ENCODE assay signal across 11 mouse cellular contexts in genomic region chr15:101039651-101040050, GRCm38 (mm10). TPM values are rescaled to one million over a fixed set of nuclear protein-coding genes. Genes with fewer than 3 reads are reported as not detected.
DNase-seq lines count a peak whose midpoint lies in the region; ATAC-seq and TF ChIP-seq lines count a peak whose summit lies in the region.
"Had no signal": no experiment of that assay in that cellular context is flagged by ENCODE, and none has a peak within 500 bp of the region (broad histone marks: within the 10 kb centered on the region; RNA-seq: fewer than 3 reads in every experiment).

No protein-coding gene starts in this region.

- no peak overlapping the region for H3K9ac ChIP-seq in heart, postnatal 0 days (replicated peaks; ENCODE audit: low read depth, low read length)
- no peak overlapping the region for H3K9ac ChIP-seq in heart, embryonic 11.5 days (ENCODE audit: low read depth, low read length)
- no peak overlapping the region for H3K9ac ChIP-seq in neural tube, embryonic 11.5 days (ENCODE audit: low read length)
- H3K9ac ChIP-seq in neural tube, embryonic 15.5 days (replicated peaks), result no peak overlapping the region
- no peak overlapping the region for H3K9ac ChIP-seq in stomach, postnatal 0 days (ENCODE audit: low read length)
- no peak overlapping the region for H3K9ac ChIP-seq in hindbrain, embryonic 12.5 days
- H3K9ac ChIP-seq: lung, embryonic 15.5 days had no signal

- ATAC-seq in heart, postnatal 0 days (ENCODE audit: insufficient read depth, low read depth), result no peak
- no peak for ATAC-seq in heart, embryonic 11.5 days (replicated peaks; ENCODE audit: insufficient number of reproducible peaks, low FRiP score, low TSS enrichment)
- no peak for ATAC-seq in neural tube, embryonic 11.5 days (ENCODE audit: insufficient read depth, low FRiP score, low TSS enrichment)
- no peak for ATAC-seq in neural tube, embryonic 15.5 days (ENCODE audit: low FRiP score)
- no peak for ATAC-seq in stomach, postnatal 0 days (ENCODE audit: low FRiP score, low TSS enrichment)
- ATAC-seq in hindbrain, embryonic 12.5 days (ENCODE audit: low FRiP score), result no peak

- no peaks in the 10 kb centered on the region for H3K9me3 ChIP-seq in heart, postnatal 0 days (replicated peaks; ENCODE audit: control insufficient read depth, low read length)
- H3K9me3 ChIP-seq in heart, embryonic 11.5 days (replicated peaks; ENCODE audit: control insufficient read depth, low read length), result no peaks in the 10 kb centered on the region
- no peaks in the 10 kb centered on the region for H3K9me3 ChIP-seq in neural tube, embryonic 11.5 days (ENCODE audit: control insufficient read depth, low read length)
- no peaks in the 10 kb centered on the region for H3K9me3 ChIP-seq in neural tube, embryonic 15.5 days (replicated peaks)
- no peaks in the 10 kb centered on the region for H3K9me3 ChIP-seq in stomach, postnatal 0 days (ENCODE audit: control insufficient read depth, low read length)
- no peaks in the 10 kb centered on the region for H3K9me3 ChIP-seq in hindbrain, embryonic 12.5 days (replicated peaks)
- H3K9me3 ChIP-seq: lung, embryonic 15.5 days had no signal

- no peaks in the 10 kb centered on the region for H3K4me1 ChIP-seq in heart, postnatal 0 days (ENCODE audit: control insufficient read depth, insufficient read depth)
- no peaks in the 10 kb centered on the region for H3K4me1 ChIP-seq in heart, embryonic 11.5 days (ENCODE audit: control insufficient read depth, insufficient read depth, low read length)
- H3K4me1 ChIP-seq in neural tube, embryonic 11.5 days (ENCODE audit: control insufficient read depth, insufficient read depth, low read length), result no peaks in the 10 kb centered on the region
- H3K4me1 ChIP-seq in neural tube, embryonic 15.5 days, result no peaks in the 10 kb centered on the region; the same call in 1 of the 2 replicates
- H3K4me1 ChIP-seq in embryonic fibroblast, embryonic 13.5 days (ENCODE audit: control insufficient read depth, insufficient read depth, low read length), result no peaks in the 10 kb centered on the region
- H3K4me1 ChIP-seq in stomach, postnatal 0 days (replicated peaks; ENCODE audit: control insufficient read depth, insufficient read depth), result no peaks in the 10 kb centered on the region
- peaks cover 6% of the 10 kb centered on the region; the same call in 1 of the 2 replicates for H3K4me1 ChIP-seq in hindbrain, embryonic 12.5 days

- H3K36me3 ChIP-seq in heart, postnatal 0 days (replicated peaks; ENCODE audit: control insufficient read depth, insufficient read depth, low read length), result no peaks in the 10 kb centered on the region
- H3K36me3 ChIP-seq in heart, embryonic 11.5 days (ENCODE audit: control insufficient read depth, insufficient read depth, low read length), result no peaks in the 10 kb centered on the region
- no peaks in the 10 kb centered on the region for H3K36me3 ChIP-seq in neural tube, embryonic 11.5 days (ENCODE audit: control insufficient read depth, insufficient read depth, low read length)
- peaks cover 49% of the 10 kb centered on the region for H3K36me3 ChIP-seq in neural tube, embryonic 15.5 days
- no peaks in the 10 kb centered on the region for H3K36me3 ChIP-seq in stomach, postnatal 0 days (ENCODE audit: control insufficient read depth, insufficient read depth, low read length)
- peaks cover 41% of the 10 kb centered on the region for H3K36me3 ChIP-seq in hindbrain, embryonic 12.5 days
- H3K36me3 ChIP-seq: lung, embryonic 15.5 days had no signal

- no peak for DNase-seq in heart, postnatal 0 days (ENCODE audit: low spot score)
- peak; percentile 38 for DNase-seq in neural tube, embryonic 11.5 days (ENCODE audit: low spot score)
- peak; percentile 42 for DNase-seq in stomach, postnatal 0 days (ENCODE audit: low spot score)
- DNase-seq in right cerebral cortex, postnatal 36 days (ENCODE audit: low spot score in 2 of 2), result no peak
- DNase-seq: cerebellum, adult 8-10 months had no signal

- H3K27me3 ChIP-seq in heart, postnatal 0 days (ENCODE audit: control insufficient read depth, insufficient read depth, low read length), result peaks cover 64% of the 10 kb centered on the region
- H3K27me3 ChIP-seq in heart, embryonic 11.5 days (ENCODE audit: control insufficient read depth, insufficient read depth, low read length), result peaks cover 60% of the 10 kb centered on the region
- peaks cover 18% of the 10 kb centered on the region for H3K27me3 ChIP-seq in neural tube, embryonic 11.5 days (ENCODE audit: control insufficient read depth, insufficient read depth, low read length)
- H3K27me3 ChIP-seq in neural tube, embryonic 15.5 days (replicated peaks), result peaks cover 15% of the 10 kb centered on the region
- H3K27me3 ChIP-seq in stomach, postnatal 0 days (ENCODE audit: control insufficient read depth, insufficient read depth, low read length), result peaks cover 3% of the 10 kb centered on the region; the same call in 1 of the 2 replicates
- H3K27me3 ChIP-seq in hindbrain, embryonic 12.5 days, result peaks cover 38% of the 10 kb centered on the region

- H3K27ac ChIP-seq in heart, postnatal 0 days (ENCODE audit: low read depth), result no peak overlapping the region
- no peak overlapping the region for H3K27ac ChIP-seq in heart, embryonic 11.5 days (ENCODE audit: low read depth, low read length)
- no peak overlapping the region for H3K27ac ChIP-seq in neural tube, embryonic 11.5 days (ENCODE audit: low read depth, low read length)
- no peak overlapping the region for H3K27ac ChIP-seq in neural tube, embryonic 15.5 days (replicated peaks)
- no peak overlapping the region for H3K27ac ChIP-seq in embryonic fibroblast, embryonic 13.5 days (ENCODE audit: insufficient read depth, low read length)
- H3K27ac ChIP-seq in stomach, postnatal 0 days (replicated peaks), result no peak overlapping the region
- no peak overlapping the region for H3K27ac ChIP-seq in hindbrain, embryonic 12.5 days
- H3K27ac ChIP-seq: lung, embryonic 15.5 days had no signal

- WGBS in heart, postnatal 0 days, result 42% methylated on average over 17 of the region's 17 CpGs
- 32% methylated on average over 17 of the region's 17 CpGs for WGBS in heart, embryonic 11.5 days (ENCODE audit: insufficient replicate concordance)
- 50% methylated on average over 17 of the region's 17 CpGs for WGBS in neural tube, embryonic 11.5 days
- 59% methylated on average over 17 of the region's 17 CpGs for WGBS in neural tube, embryonic 15.5 days
- 55% methylated on average over 17 of the region's 17 CpGs for WGBS in stomach, postnatal 0 days
- WGBS in hindbrain, embryonic 12.5 days, result 55% methylated on average over 17 of the region's 17 CpGs

- H3K4me3 ChIP-seq in heart, postnatal 0 days (ENCODE audit: low read depth, low read length), result no peak overlapping the region
- no peak overlapping the region; the same call in 1 of the 2 replicates for H3K4me3 ChIP-seq in heart, embryonic 11.5 days (ENCODE audit: low read depth, low read length)
- H3K4me3 ChIP-seq in neural tube, embryonic 11.5 days (ENCODE audit: low read depth, low read length), result no peak overlapping the region
- no peak overlapping the region for H3K4me3 ChIP-seq in neural tube, embryonic 15.5 days (replicated peaks)
- no peak overlapping the region for H3K4me3 ChIP-seq in embryonic fibroblast, embryonic 13.5 days (ENCODE audit: insufficient read depth, low read length)
- no peak overlapping the region for H3K4me3 ChIP-seq in stomach, postnatal 0 days (ENCODE audit: low read depth, low read length)
- H3K4me3 ChIP-seq in hindbrain, embryonic 12.5 days, result no peak overlapping the region
- H3K4me3 ChIP-seq: lung, embryonic 15.5 days had no signal

- TF ChIP-seq EP300 in heart, postnatal 0 days (IDR thresholded peaks at IDR 0.05; ENCODE audit: low read depth), result no peak
- no peak for TF ChIP-seq EP300 in stomach, postnatal 0 days (optimal IDR thresholded peaks at IDR 0.05)

- no peak for TF ChIP-seq POLR2A in embryonic fibroblast, embryonic 13.5 days (IDR thresholded peaks at IDR 0.05; ENCODE audit: low read depth, low read length)

- H3K4me2 ChIP-seq in heart, postnatal 0 days (ENCODE audit: low read depth, low read length), result no peak overlapping the region
- H3K4me2 ChIP-seq in heart, embryonic 11.5 days, result no peak overlapping the region
- H3K4me2 ChIP-seq in neural tube, embryonic 11.5 days (ENCODE audit: low read depth), result no peak overlapping the region
- H3K4me2 ChIP-seq in neural tube, embryonic 15.5 days, result no peak overlapping the region
- H3K4me2 ChIP-seq in stomach, postnatal 0 days (replicated peaks; ENCODE audit: low read depth), result 0 out of 2 replicates have a peak overlapping the region, but pooled peaks have one; percentile 31
- no peak overlapping the region for H3K4me2 ChIP-seq in hindbrain, embryonic 12.5 days (replicated peaks)

- peak; percentile 16; the same call in 1 of the 2 replicates for TF ChIP-seq CTCF in heart, postnatal 0 days (IDR thresholded peaks at IDR 0.05; ENCODE audit: low read depth)
- peak; percentile 44; the same call in 1 of the 2 replicates for TF ChIP-seq CTCF in embryonic fibroblast, embryonic 13.5 days (IDR thresholded peaks at IDR 0.05; ENCODE audit: borderline replicate concordance, insufficient read depth, low read length)
- TF ChIP-seq CTCF in stomach, postnatal 0 days (IDR thresholded peaks at IDR 0.05; ENCODE audit: low read depth), result peak; percentile 64

RNA-seq across cellular contexts. Expression of gene Gm47841, which starts 7.5 kb away (rescaled TPM):
- total RNA-seq in heart, postnatal 0 days (2014; rRNA removed; ENCODE audit: low replicate concordance), result not detected in 2 replicates
- polyA plus RNA-seq in heart, postnatal 0 days (2015; fragmentation: Nextera tagmentation; extraction: Ambion mirVana), result not detected in 2 replicates
- polyA plus RNA-seq in heart, embryonic 11.5 days (2014; fragmentation: Nextera tagmentation; extraction: Ambion mirVana), result not detected in 2 replicates
- not detected in 2 replicates for polyA plus RNA-seq in neural tube, embryonic 11.5 days (2014; fragmentation: Nextera tagmentation; extraction: Ambion mirVana)
- 0.14 TPM in 1 of 2 replicates, not detected in the other for polyA plus RNA-seq in neural tube, embryonic 15.5 days (2015; fragmentation: Nextera tagmentation; extraction: Ambion mirVana)
- not detected in 2 replicates for polyA plus RNA-seq in embryonic fibroblast, embryonic 13.5 days (2011; ENCODE audit: insufficient read length, low read depth, missing spikeins)
- polyA plus RNA-seq in stomach, postnatal 0 days (2015; fragmentation: Nextera tagmentation; extraction: Ambion mirVana), result not detected in 2 replicates
- polyA plus RNA-seq in hindbrain, embryonic 12.5 days (2016; fragmentation: Nextera tagmentation; extraction: Ambion mirVana), result not detected in 2 replicates
- polyA plus RNA-seq: large intestine, adult 2 months had no signal

RNA-seq across cellular contexts. Expression of gene Fignl2, which starts 38.7 kb away (rescaled TPM):
- 3.9 and 4.1 TPM in 2 replicates for total RNA-seq in heart, postnatal 0 days (2014; rRNA removed; ENCODE audit: low replicate concordance)
- 0.05 and 0.12 TPM in 2 replicates for polyA plus RNA-seq in heart, postnatal 0 days (2015; fragmentation: Nextera tagmentation; extraction: Ambion mirVana)
- 0.30 and 0.33 TPM in 2 replicates for polyA plus RNA-seq in heart, embryonic 11.5 days (2014; fragmentation: Nextera tagmentation; extraction: Ambion mirVana)
- polyA plus RNA-seq in neural tube, embryonic 11.5 days (2014; fragmentation: Nextera tagmentation; extraction: Ambion mirVana), result 1.6 and 1.7 TPM in 2 replicates
- 0.20 and 0.22 TPM in 2 replicates for polyA plus RNA-seq in neural tube, embryonic 15.5 days (2015; fragmentation: Nextera tagmentation; extraction: Ambion mirVana)
- polyA plus RNA-seq in embryonic fibroblast, embryonic 13.5 days (2011; ENCODE audit: insufficient read length, low read depth, missing spikeins), result 1.3 and 1.4 TPM in 2 replicates
- polyA plus RNA-seq in stomach, postnatal 0 days (2015; fragmentation: Nextera tagmentation; extraction: Ambion mirVana), result 0.19 and 0.22 TPM in 2 replicates
- 0.41 and 0.44 TPM in 2 replicates for polyA plus RNA-seq in hindbrain, embryonic 12.5 days (2016; fragmentation: Nextera tagmentation; extraction: Ambion mirVana)

Comparison
In these comparisons a context has a peak if more than half of its experiments do, and no peak if none do; other contexts are left out.
1. DNase-seq: peak in neural tube, embryonic 11.5 days (single experiment) and stomach, postnatal 0 days (single experiment); none in heart, postnatal 0 days (single experiment) and right cerebral cortex, postnatal 36 days (0 of 2).
2. Peak in every context shown above with its lines, with median percentiles within 50 percentile points of each other: CTCF ChIP-seq.